Mouse (Mus musculus): ENCODE results near the gene Tdrd7. TPM values are rescaled to one million over a fixed set of nuclear protein-coding genes. Genes with fewer than 3 reads are reported as not detected.

Gene Tdrd7
- polyA plus RNA-seq, 1 experiment from 2014 or later, result 9.3 TPM

GRCm38 (mm10) chr4:46023021-46023481 lies 57.9 kb downstream of the Tdrd7 start:
- H3K4me1 ChIP-seq (ENCODE audit: control insufficient read depth, insufficient read depth, low read length), result no peaks in the 10 kb centered on the region
- no peak overlapping the region for H3K9ac ChIP-seq (replicated peaks; ENCODE audit: low read length)
- no peaks in the 10 kb centered on the region for H3K27me3 ChIP-seq (ENCODE audit: control insufficient read depth, insufficient read depth, low read length)
- H3K4me3 ChIP-seq (ENCODE audit: low read depth, low read length), result no peak overlapping the region
- ATAC-seq (replicated peaks; ENCODE audit: insufficient number of reproducible peaks, low FRiP score, low TSS enrichment, low read depth) (no peak), DNase-seq (ENCODE audit: low spot score) (peak; percentile 53)
- 49% methylated on average over 3 of the region's 3 CpGs for WGBS
- no peak overlapping the region for H3K4me2 ChIP-seq (ENCODE audit: low read depth, low read length)
- no peaks in the 10 kb centered on the region for H3K9me3 ChIP-seq (replicated peaks; ENCODE audit: control insufficient read depth, low read length)
- no peaks in the 10 kb centered on the region for H3K36me3 ChIP-seq (replicated peaks; ENCODE audit: control insufficient read depth, insufficient read depth, low read depth, low read length)
- no peak overlapping the region for H3K27ac ChIP-seq (replicated peaks; ENCODE audit: low read depth, low read length)

GRCm38 (mm10) chr4:46025893-46026292 lies 60.8 kb downstream of the Tdrd7 start:
- 47% methylated on average over 7 of the region's 7 CpGs for WGBS
- H3K36me3 ChIP-seq (replicated peaks; ENCODE audit: control insufficient read depth, insufficient read depth, low read depth, low read length), result no peaks in the 10 kb centered on the region
- no peak for ATAC-seq (replicated peaks; ENCODE audit: insufficient number of reproducible peaks, low FRiP score, low TSS enrichment, low read depth)
- DNase-seq (ENCODE audit: low spot score), result peak; percentile 57
- no peak overlapping the region for H3K9ac ChIP-seq (replicated peaks; ENCODE audit: low read length)
- no peak overlapping the region for H3K27ac ChIP-seq (replicated peaks; ENCODE audit: low read depth, low read length)
- no peak overlapping the region for H3K4me3 ChIP-seq (ENCODE audit: low read depth, low read length)
- no peaks in the 10 kb centered on the region for H3K27me3 ChIP-seq (ENCODE audit: control insufficient read depth, insufficient read depth, low read length)
- H3K4me1 ChIP-seq (ENCODE audit: control insufficient read depth, insufficient read depth, low read length), result no peaks in the 10 kb centered on the region
- H3K4me2 ChIP-seq (ENCODE audit: low read depth, low read length), result no peak overlapping the region
- H3K9me3 ChIP-seq (replicated peaks; ENCODE audit: control insufficient read depth, low read length), result no peaks in the 10 kb centered on the region

- no peaks in the 10 kb centered on the region for H3K36me3 ChIP-seq (replicated peaks; ENCODE audit: control insufficient read depth, insufficient read depth, low read depth, low read length)
- H3K4me1 ChIP-seq (ENCODE audit: control insufficient read depth, insufficient read depth, low read length), result no peaks in the 10 kb centered on the region
- H3K4me2 ChIP-seq (ENCODE audit: low read depth, low read length), result no peak overlapping the region
- ATAC-seq (replicated peaks; ENCODE audit: insufficient number of reproducible peaks, low FRiP score, low TSS enrichment, low read depth) (no peak), DNase-seq (ENCODE audit: low spot score) (no peak)
- H3K27me3 ChIP-seq (ENCODE audit: control insufficient read depth, insufficient read depth, low read length), result no peaks in the 10 kb centered on the region
- 83% methylated on average over 6 of the region's 6 CpGs for WGBS
- H3K27ac ChIP-seq (replicated peaks; ENCODE audit: low read depth, low read length), result no peak overlapping the region
- no peak overlapping the region for H3K9ac ChIP-seq (replicated peaks; ENCODE audit: low read length)
- no peak overlapping the region for H3K4me3 ChIP-seq (ENCODE audit: low read depth, low read length)
- H3K9me3 ChIP-seq (replicated peaks; ENCODE audit: control insufficient read depth, low read length), result no peaks in the 10 kb centered on the region
Measured at GRCm38 (mm10) chr4:46028224-46028623, 63.1 kb downstream of the Tdrd7 start.

- 89% methylated on average over 4 of the region's 4 CpGs for WGBS
- H3K27me3 ChIP-seq (ENCODE audit: control insufficient read depth, insufficient read depth, low read length), result no peaks in the 10 kb centered on the region
Measured at GRCm38 (mm10) chr4:46028781-46029180, 63.6 kb downstream of the Tdrd7 start.

GRCm38 (mm10) chr4:46029552-46029951 lies 64.4 kb downstream of the Tdrd7 start:
- no peaks in the 10 kb centered on the region for H3K27me3 ChIP-seq (ENCODE audit: control insufficient read depth, insufficient read depth, low read length)
- WGBS, result 38% methylated on average over 9 of the region's 9 CpGs
- H3K4me3 ChIP-seq (ENCODE audit: low read depth, low read length), result no peak overlapping the region
- no peak overlapping the region for H3K9ac ChIP-seq (replicated peaks; ENCODE audit: low read length)
- no peak for ATAC-seq (replicated peaks; ENCODE audit: insufficient number of reproducible peaks, low FRiP score, low TSS enrichment, low read depth)
- no peaks in the 10 kb centered on the region for H3K36me3 ChIP-seq (replicated peaks; ENCODE audit: control insufficient read depth, insufficient read depth, low read depth, low read length)
- peak; percentile 67 for DNase-seq (ENCODE audit: low spot score)
- H3K4me1 ChIP-seq (ENCODE audit: control insufficient read depth, insufficient read depth, low read length), result no peaks in the 10 kb centered on the region
- H3K27ac ChIP-seq (replicated peaks; ENCODE audit: low read depth, low read length), result no peak overlapping the region
- no peak overlapping the region for H3K4me2 ChIP-seq (ENCODE audit: low read depth, low read length)
- no peaks in the 10 kb centered on the region for H3K9me3 ChIP-seq (replicated peaks; ENCODE audit: control insufficient read depth, low read length)

More at GRCm38 (mm10) chr4:46028781-46029180, 63.6 kb downstream of the Tdrd7 start:
- H3K4me3 ChIP-seq (ENCODE audit: low read depth, low read length), result no peak overlapping the region
- ATAC-seq (replicated peaks; ENCODE audit: insufficient number of reproducible peaks, low FRiP score, low TSS enrichment, low read depth) (no peak), DNase-seq (ENCODE audit: low spot score) (no peak)
- H3K4me1 ChIP-seq (ENCODE audit: control insufficient read depth, insufficient read depth, low read length), result no peaks in the 10 kb centered on the region
- H3K4me2 ChIP-seq (ENCODE audit: low read depth, low read length), result no peak overlapping the region
- no peaks in the 10 kb centered on the region for H3K9me3 ChIP-seq (replicated peaks; ENCODE audit: control insufficient read depth, low read length)
- no peak overlapping the region for H3K9ac ChIP-seq (replicated peaks; ENCODE audit: low read length)
- H3K27ac ChIP-seq (replicated peaks; ENCODE audit: low read depth, low read length), result no peak overlapping the region
- H3K36me3 ChIP-seq (replicated peaks; ENCODE audit: control insufficient read depth, insufficient read depth, low read depth, low read length), result no peaks in the 10 kb centered on the region

GRCm38 (mm10) chr4:46032448-46032847 lies 67.3 kb downstream of the Tdrd7 start:
- no peak for ATAC-seq (replicated peaks; ENCODE audit: insufficient number of reproducible peaks, low FRiP score, low TSS enrichment, low read depth)
- no peak for DNase-seq (ENCODE audit: low spot score)
- 57% methylated on average over 9 of the region's 9 CpGs for WGBS

GRCm38 (mm10) chr4:46033197-46033596 lies 68.1 kb downstream of the Tdrd7 start:
- ATAC-seq (replicated peaks; ENCODE audit: insufficient number of reproducible peaks, low FRiP score, low TSS enrichment, low read depth), result no peak
- Histone ChIP-seq H3K27ac (replicated peaks; ENCODE audit: low read depth, low read length) (no peak overlapping the region), H3K4me3 (ENCODE audit: low read depth, low read length) (no peak overlapping the region), H3K27me3 (ENCODE audit: control insufficient read depth, insufficient read depth, low read length) (peaks cover 2% of the 10 kb centered on the region; the same call in 1 of the 2 replicates), H3K9me3 (replicated peaks; ENCODE audit: control insufficient read depth, low read length) (no peaks in the 10 kb centered on the region), H3K4me2 (ENCODE audit: low read depth, low read length) (no peak overlapping the region), H3K9ac (replicated peaks; ENCODE audit: low read length) (no peak overlapping the region), H3K36me3 (replicated peaks; ENCODE audit: control insufficient read depth, insufficient read depth, low read depth, low read length) (no peaks in the 10 kb centered on the region), H3K4me1 (ENCODE audit: control insufficient read depth, insufficient read depth, low read length) (no peaks in the 10 kb centered on the region)
- no peak for DNase-seq (ENCODE audit: low spot score)
- 86% methylated on average over 2 of the region's 2 CpGs for WGBS

More at GRCm38 (mm10) chr4:46032448-46032847, 67.3 kb downstream of the Tdrd7 start:
- H3K9me3 ChIP-seq (replicated peaks; ENCODE audit: control insufficient read depth, low read length), result no peaks in the 10 kb centered on the region
- no peaks in the 10 kb centered on the region for H3K36me3 ChIP-seq (replicated peaks; ENCODE audit: control insufficient read depth, insufficient read depth, low read depth, low read length)
- no peak overlapping the region for H3K27ac ChIP-seq (replicated peaks; ENCODE audit: low read depth, low read length)
- no peak overlapping the region for H3K9ac ChIP-seq (replicated peaks; ENCODE audit: low read length)
- no peaks in the 10 kb centered on the region for H3K27me3 ChIP-seq (ENCODE audit: control insufficient read depth, insufficient read depth, low read length)
- H3K4me2 ChIP-seq (ENCODE audit: low read depth, low read length), result no peak overlapping the region
- no peaks in the 10 kb centered on the region for H3K4me1 ChIP-seq (ENCODE audit: control insufficient read depth, insufficient read depth, low read length)
- H3K4me3 ChIP-seq (ENCODE audit: low read depth, low read length), result no peak overlapping the region

GRCm38 (mm10) chr4:46038591-46038891 lies 73.4 kb downstream of the Tdrd7 start:
- Histone ChIP-seq H3K27ac (replicated peaks; ENCODE audit: low read depth, low read length) (no peak overlapping the region), H3K4me2 (ENCODE audit: low read depth, low read length) (peak overlapping the region; percentile 99), H3K4me3 (ENCODE audit: low read depth, low read length) (peak overlapping the region; percentile 57), H3K9me3 (replicated peaks; ENCODE audit: control insufficient read depth, low read length) (no peaks in the 10 kb centered on the region), H3K9ac (replicated peaks; ENCODE audit: low read length) (no peak overlapping the region), H3K27me3 (ENCODE audit: control insufficient read depth, insufficient read depth, low read length) (peaks cover 32% of the 10 kb centered on the region), H3K4me1 (ENCODE audit: control insufficient read depth, insufficient read depth, low read length) (peaks cover 4% of the 10 kb centered on the region; the same call in 1 of the 2 replicates), H3K36me3 (replicated peaks; ENCODE audit: control insufficient read depth, insufficient read depth, low read depth, low read length) (no peaks in the 10 kb centered on the region)
- no peak for DNase-seq (ENCODE audit: low spot score)
- ATAC-seq (replicated peaks; ENCODE audit: insufficient number of reproducible peaks, low FRiP score, low TSS enrichment, low read depth), result no peak
- 9% methylated on average over 12 of the region's 12 CpGs for WGBS

Measured in embryonic facial prominence, embryonic 11.5 days (tissue).